Mouse (Mus musculus) cerebellum, adult 2 months (tissue): ENCODE results near the gene Ddx39b.

Experiments used
- CTCF ChIP-seq: fragments of 200-500 bp; IDR thresholded peaks from 2 replicates; pipeline ENCODE4 v1.5.1; 2011; ENCODE audit warnings: low read depth, mild to moderate bottlenecking, control low read depth, low read length, moderate library complexity, borderline replicate concordance; ENCODE audit not compliant: insufficient read depth
- POLR2A ChIP-seq: fragments of 200-500 bp; IDR thresholded peaks from 2 replicates; pipeline ENCODE4 v1.6.1; 2011; ENCODE audit warnings: low read length, control low read depth, borderline replicate concordance; ENCODE audit not compliant: insufficient read depth

GRCm38 (mm10) chr17:35202442-35202841 lies 39.1 kb upstream of the Ddx39b start:
- TF ChIP-seq POLR2A (no peak), CTCF (no peak)
